8 mouse cellular contexts compared by ENCODE assay signal in the genomic region with DNA sequence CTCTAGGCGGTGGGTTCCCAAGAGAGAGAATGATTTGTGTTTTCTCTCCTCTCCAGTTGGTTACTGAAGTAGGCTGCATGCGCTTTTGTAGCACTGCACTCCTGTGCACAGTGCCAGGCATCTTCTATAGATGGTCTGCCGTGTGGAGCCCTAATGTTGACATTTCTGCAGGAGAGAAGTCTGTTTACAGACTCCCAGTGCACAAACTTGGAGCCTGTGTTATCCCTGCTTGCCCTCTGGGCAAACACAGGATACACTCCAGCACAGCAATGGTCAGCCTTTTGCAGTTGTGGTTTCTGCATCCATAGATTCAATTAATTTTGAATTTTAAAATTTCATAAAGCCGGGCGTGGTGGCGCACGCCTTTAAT. TPM values are rescaled to one million over a fixed set of nuclear protein-coding genes. Genes with fewer than 3 reads are reported as not detected.
DNase-seq lines count a peak whose midpoint lies in the region; ATAC-seq and TF ChIP-seq lines count a peak whose summit lies in the region.

No protein-coding gene starts in this region.

- peaks cover 84% of the 10 kb centered on the region for H3K4me1 ChIP-seq in megakaryocyte, embryonic 14.5 days
- peaks cover 58% of the 10 kb centered on the region for H3K4me1 ChIP-seq in liver, embryonic 13.5 days (replicated peaks)

- no peak for ATAC-seq in megakaryocyte, adult 5-6 weeks (ENCODE audit: poor library complexity, severe bottlenecking)
- ATAC-seq in liver, embryonic 13.5 days (ENCODE audit: low read depth): peak; percentile 35; the same call in 1 of the 2 replicates

- peak overlapping the region; percentile 68 for H3K4me2 ChIP-seq in liver, embryonic 13.5 days

- no peak for TF ChIP-seq CTCF in gastrocnemius, adult 2 months (IDR thresholded peaks at IDR 0.05)

- intact Hi-C loops in gastrocnemius, adult 2 months (cut with DNase I): loop anchor here (2.0 kb wide), 1 partner anchor 16 kb away; no protein-coding TSS in a partner anchor

- H3K9ac ChIP-seq in liver, embryonic 13.5 days: peak overlapping the region; percentile 49

- DNase-seq in gastrocnemius, adult 2 months: no peak
- no peak for DNase-seq in gastrocnemius, postnatal 4 days (ENCODE audit: low spot score in 2 of 2)
- no peak for DNase-seq in liver, embryonic 13.5 days
- peak; percentile 25 for DNase-seq in yolk sac, embryonic 10.5 days (ENCODE audit: low spot score)
- DNase-seq in adrenal gland, postnatal 25 days: no peak
- no peak for DNase-seq in cerebellum, adult 11-12 months

- no peaks in the 10 kb centered on the region for H3K9me3 ChIP-seq in megakaryocyte, embryonic 14.5 days
- H3K9me3 ChIP-seq in liver, embryonic 13.5 days (replicated peaks): no peaks in the 10 kb centered on the region

- H3K4me3 ChIP-seq in gastrocnemius, adult 2 months: peak overlapping the region; percentile 55
- H3K4me3 ChIP-seq in megakaryocyte, embryonic 14.5 days (replicated peaks): peak overlapping the region; percentile 83
- H3K4me3 ChIP-seq in liver, embryonic 13.5 days (replicated peaks): no peak overlapping the region

- H3K27ac ChIP-seq in gastrocnemius, adult 2 months: peak overlapping the region; percentile 81
- H3K27ac ChIP-seq in liver, embryonic 13.5 days: peak overlapping the region; percentile 81

- no peaks in the 10 kb centered on the region for H3K27me3 ChIP-seq in megakaryocyte, embryonic 14.5 days (replicated peaks)
- H3K27me3 ChIP-seq in liver, embryonic 13.5 days: no peaks in the 10 kb centered on the region

- peaks cover 13% of the 10 kb centered on the region for H3K36me3 ChIP-seq in megakaryocyte, embryonic 14.5 days (replicated peaks; ENCODE audit: low read length)
- H3K36me3 ChIP-seq in liver, embryonic 13.5 days: no peaks in the 10 kb centered on the region

- 66% methylated on average over 7 of the region's 7 CpGs for WGBS in liver, embryonic 13.5 days (ENCODE audit: insufficient replicate concordance)

RNA-seq across cellular contexts. Expression of a gene that starts 13.2 kb away (rescaled TPM):
- 10 to 100 TPM; 28.4 to 56.4 TPM for total RNA-seq in gastrocnemius, adult 2 months (2021)
- total RNA-seq in gastrocnemius, postnatal 4 days (2021): 10 to 100 TPM; 54.6 to 59.9 TPM
- polyA plus RNA-seq in megakaryocyte, embryonic 14.5 days (2012; ENCODE audit: insufficient read depth, low replicate concordance): 11.0 and 16.3 TPM in 2 replicates
- 80.7 and 83.8 TPM in 2 replicates for total RNA-seq in megakaryocyte, adult 5-6 weeks (2015)
- total RNA-seq in megakaryocyte, adult 5-6 weeks (2017): 76.4 and 87.8 TPM in 2 replicates
- 2.6 and 2.8 TPM in 2 replicates for polyA plus RNA-seq in liver, embryonic 13.5 days (2015; fragmentation: Nextera tagmentation; extraction: Ambion mirVana)
- 27.7 and 28.6 TPM in 2 replicates for total RNA-seq in adrenal gland, postnatal 25 days (2021)

RNA-seq across cellular contexts. Expression of a gene that starts 40.3 kb away (rescaled TPM):
- 10 to 100 TPM; 51.8 to 55.7 TPM for total RNA-seq in gastrocnemius, adult 2 months (2021)
- total RNA-seq in gastrocnemius, postnatal 4 days (2021): 100 to 1,000 TPM; 126 to 128 TPM
- 6.0 TPM in 1 of 2 replicates, not detected in the other for polyA plus RNA-seq in megakaryocyte, embryonic 14.5 days (2012; ENCODE audit: insufficient read depth, low replicate concordance)
- total RNA-seq in megakaryocyte, adult 5-6 weeks (2015): 160 and 172 TPM in 2 replicates
- 146 and 158 TPM in 2 replicates for total RNA-seq in megakaryocyte, adult 5-6 weeks (2017)
- 224 and 238 TPM in 2 replicates for polyA plus RNA-seq in liver, embryonic 13.5 days (2015; fragmentation: Nextera tagmentation; extraction: Ambion mirVana)
- total RNA-seq in adrenal gland, postnatal 25 days (2021): 74.3 and 95.5 TPM in 2 replicates
